Mouse (Mus musculus): ENCODE data around the gene Xpnpep1.

Gene Xpnpep1

GRCm38 (mm10) chr19:52992880-52993440 is 47.1 kb downstream of the Xpnpep1 start:
- peak; percentile 65 for DNase-seq (ENCODE audit: low spot score)

- DNase-seq (ENCODE audit: low spot score) = no peak
Observed at GRCm38 (mm10) chr19:52991924-52992323, 48.1 kb downstream of the Xpnpep1 start.

- no peak for DNase-seq (ENCODE audit: low spot score)
Observed at GRCm38 (mm10) chr19:52979020-52979711, 60.8 kb downstream of the Xpnpep1 start.

- DNase-seq (ENCODE audit: low spot score) = peak; percentile 83
Observed at GRCm38 (mm10) chr19:52975564-52976185, 64.3 kb downstream of the Xpnpep1 start.

- no peak for DNase-seq (ENCODE audit: low spot score)
Observed at GRCm38 (mm10) chr19:52966339-52966738, 73.7 kb downstream of the Xpnpep1 start.

GRCm38 (mm10) chr19:52962745-52963144 is 77.3 kb downstream of the Xpnpep1 start:
- DNase-seq (ENCODE audit: low spot score) = no peak

GRCm38 (mm10) chr19:52922678-52923495 is 117.1 kb downstream of the Xpnpep1 start:
- peak; percentile 82 for DNase-seq (ENCODE audit: low spot score)

GRCm38 (mm10) chr19:52904182-52904581 is 135.8 kb downstream of the Xpnpep1 start:
- DNase-seq (ENCODE audit: low spot score) = no peak

- no peak for DNase-seq (ENCODE audit: low spot score)
Observed at GRCm38 (mm10) chr19:52891807-52892442, 148.1 kb downstream of the Xpnpep1 start.
